Mouse (Mus musculus): ENCODE measurements around the gene Pnpla7.

DNA sequence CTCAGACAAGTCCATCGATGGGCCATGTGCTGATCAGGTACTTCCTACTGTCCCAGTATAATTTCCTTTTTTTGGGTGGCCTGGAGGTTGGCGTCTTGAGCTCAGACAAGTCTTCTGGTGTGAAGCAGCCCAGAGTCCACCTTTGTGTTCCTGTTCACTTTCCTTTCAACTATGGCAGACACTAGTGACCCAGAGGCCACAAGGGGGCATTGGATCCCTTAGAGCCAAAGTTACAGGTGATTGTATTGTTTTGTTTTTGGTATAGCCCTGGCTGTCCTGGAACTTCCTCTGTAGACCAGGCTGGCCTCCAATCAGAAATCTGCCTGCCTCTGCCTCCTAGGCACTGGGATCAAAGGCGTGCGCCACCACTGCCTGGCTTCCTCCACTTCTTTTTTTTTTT, 96.6 kb downstream of the Pnpla7 start:
- peak in 1 of 2 experiments; percentile 70; a peak in 2 of 4 replicates for TF ChIP-seq CTCF (conservative IDR thresholded peaks at IDR 0.05 in 1 of 2, IDR thresholded peaks at IDR 0.05 in 1 of 2; ENCODE audit: low read depth in 2 of 2, low read length in 2 of 2)
- TF ChIP-seq RCOR1 (conservative IDR thresholded peaks at IDR 0.05; ENCODE audit: low read depth, low read length): no peak
- no peak for TF ChIP-seq POLR2A (IDR thresholded peaks at IDR 0.05; ENCODE audit: low read depth, low read length)
- no peak for TF ChIP-seq NELFE (IDR thresholded peaks at IDR 0.05; ENCODE audit: low read depth, low read length)
- TF ChIP-seq RAD21 (IDR thresholded peaks at IDR 0.05; ENCODE audit: low read depth, low read length): peak; percentile 58
- TF ChIP-seq ELF1 (IDR thresholded peaks at IDR 0.05; ENCODE audit: low read depth, low read length): no peak
- no peak for TF ChIP-seq EP300 (IDR thresholded peaks at IDR 0.05; ENCODE audit: low read length)
- TF ChIP-seq MAFK (IDR thresholded peaks at IDR 0.05; ENCODE audit: insufficient replicate concordance, low read length): no peak
- TF ChIP-seq PAX5 (IDR thresholded peaks at IDR 0.05; ENCODE audit: low read length): no peak
- no peak for TF ChIP-seq CHD1 (IDR thresholded peaks at IDR 0.05; ENCODE audit: low read depth, low read length)
